Mouse (Mus musculus) embryonic fibroblast, embryonic 13.5 days (primary cell): ENCODE results near the gene G3bp2.

ENCODE experiments used
- CTCF ChIP-seq: IDR thresholded peaks from 2 replicates; pipeline ENCODE4 v1.5.1; 2011; ENCODE audit warnings: mild to moderate bottlenecking, control low read depth, low read length, moderate library complexity, borderline replicate concordance; ENCODE audit not compliant: insufficient read depth
- POLR2A ChIP-seq: IDR thresholded peaks from 2 replicates; pipeline ENCODE4 v1.6.1; 2011; ENCODE audit warnings: low read depth, mild to moderate bottlenecking, control low read depth, low read length, moderate library complexity

DNA sequence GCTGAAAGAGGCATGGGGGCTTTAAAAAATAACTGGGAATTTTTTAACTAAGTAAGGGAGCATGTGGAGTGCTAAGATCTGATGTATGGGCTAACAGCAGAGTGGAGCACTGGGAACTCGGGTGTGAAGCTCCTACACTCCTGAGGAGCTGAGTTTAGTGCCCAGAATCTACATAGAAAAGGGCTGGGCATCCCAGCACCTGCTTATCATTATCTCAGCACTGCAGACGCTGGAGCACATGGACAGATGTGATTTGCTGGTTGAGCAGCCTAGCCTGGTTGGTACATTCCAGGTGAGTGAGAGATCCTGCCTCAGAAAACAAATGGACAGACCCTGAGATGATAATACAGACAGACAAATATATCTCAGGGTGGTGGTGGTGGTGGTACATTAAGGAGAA, 73.7 kb downstream of the G3bp2 start:
- no peak for TF ChIP-seq CTCF
- no peak for TF ChIP-seq POLR2A
